Comparison of ENCODE assay signal across 10 mouse cellular contexts in the genomic region with DNA sequence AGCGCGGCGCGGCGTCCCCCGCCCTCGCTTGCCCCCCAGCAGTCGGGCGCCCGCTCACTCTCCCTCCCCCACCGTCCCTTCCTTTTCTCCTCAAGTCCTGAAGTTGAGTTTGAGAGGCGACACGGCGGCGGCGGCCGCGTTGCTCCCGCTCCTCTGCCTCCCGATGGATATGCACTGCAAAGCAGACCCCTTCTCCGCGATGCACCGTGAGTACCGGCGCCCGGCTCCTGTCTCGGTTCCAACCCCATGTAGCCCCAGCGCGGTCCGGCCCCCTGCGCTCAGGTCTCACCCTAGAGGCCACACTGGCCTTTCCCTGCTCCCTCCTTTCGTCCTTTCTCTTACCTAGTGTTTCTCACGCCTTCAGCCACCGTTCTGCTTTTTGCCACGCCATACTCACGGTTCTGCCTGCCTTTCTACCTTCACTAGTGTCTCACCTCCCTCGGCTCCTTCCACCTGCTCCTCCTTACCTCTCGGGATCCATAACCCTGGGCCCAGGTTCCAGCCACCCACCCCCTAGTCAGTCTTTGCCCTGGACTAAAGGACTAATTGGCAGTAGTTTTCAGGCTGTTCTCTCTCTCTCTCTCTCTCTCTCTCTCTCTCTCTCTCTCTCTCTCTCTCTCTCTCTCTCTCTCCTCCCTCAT. TPM values are rescaled to one million over a fixed set of nuclear protein-coding genes. Genes with fewer than 3 reads are reported as not detected.
DNase-seq lines count a peak whose midpoint lies in the region; ATAC-seq lines count a peak whose summit lies in the region.
"Had no signal": no experiment of that assay in that cellular context is flagged by ENCODE, and none has a peak within 500 bp of the region (broad histone marks: within the 10 kb centered on the region; RNA-seq: fewer than 3 reads in every experiment).

No protein-coding gene starts in this region.

- ATAC-seq in forebrain, embryonic 14.5 days = no peak
- no peak for ATAC-seq in neural tube, embryonic 13.5 days (ENCODE audit: low read depth)
- ATAC-seq in granulocyte monocyte progenitor cell, adult 5-6 weeks (replicated peaks; ENCODE audit: poor library complexity, severe bottlenecking) = no peak

- peak overlapping the region; percentile 47 for H3K4me2 ChIP-seq in forebrain, embryonic 14.5 days (ENCODE audit: low read length)
- H3K4me2 ChIP-seq in neural tube, embryonic 13.5 days = peak overlapping the region; percentile 57

- H3K4me3 ChIP-seq in forebrain, embryonic 14.5 days (ENCODE audit: low read depth, low read length) = peak overlapping the region; percentile 25
- peak overlapping the region; percentile 50 for H3K4me3 ChIP-seq in limb, embryonic 10.5 days
- peak overlapping the region; percentile 56 for H3K4me3 ChIP-seq in neural tube, embryonic 13.5 days

- no peak overlapping the region for H3K27ac ChIP-seq in forebrain, embryonic 14.5 days (ENCODE audit: low read depth, low read length)
- peak overlapping the region; percentile 63; the same call in 1 of the 2 replicates for H3K27ac ChIP-seq in limb, embryonic 10.5 days
- H3K27ac ChIP-seq in neural tube, embryonic 13.5 days (replicated peaks) = peak overlapping the region; percentile 95

- H3K36me3 ChIP-seq in forebrain, embryonic 14.5 days (ENCODE audit: control insufficient read depth, insufficient read depth, low read length) = no peaks in the 10 kb centered on the region
- no peaks in the 10 kb centered on the region for H3K36me3 ChIP-seq in limb, embryonic 10.5 days
- H3K36me3 ChIP-seq in neural tube, embryonic 13.5 days = no peaks in the 10 kb centered on the region

- under 1% methylated on average over 37 of the region's 38 CpGs for WGBS in forebrain, embryonic 14.5 days
- under 1% methylated on average over 38 of the region's 38 CpGs for WGBS in limb, embryonic 10.5 days
- under 1% methylated on average over 38 of the region's 38 CpGs for WGBS in neural tube, embryonic 13.5 days

- DNase-seq in kidney, adult 11 months = peak; percentile 52
- no peak for DNase-seq in kidney, postnatal 10 days
- DNase-seq in forebrain, embryonic 14.5 days (ENCODE audit: low spot score) = peak; percentile 32
- DNase-seq in limb, embryonic 10.5 days (ENCODE audit: low spot score) = peak; percentile 75
- DNase-seq in cerebellum, adult 9-11 months = no peak
- no peak for DNase-seq in adrenal gland, postnatal 10 days

- H3K4me1 ChIP-seq in forebrain, embryonic 14.5 days (ENCODE audit: control insufficient read depth, insufficient read depth, low read length) = peaks cover 4% of the 10 kb centered on the region; the same call in 1 of the 2 replicates
- H3K4me1 ChIP-seq in limb, embryonic 10.5 days = peaks cover 56% of the 10 kb centered on the region
- peaks cover 54% of the 10 kb centered on the region for H3K4me1 ChIP-seq in neural tube, embryonic 13.5 days (replicated peaks)

- H3K9me3 ChIP-seq in forebrain, embryonic 14.5 days (replicated peaks; ENCODE audit: control insufficient read depth, low read length) = no peaks in the 10 kb centered on the region
- no peaks in the 10 kb centered on the region for H3K9me3 ChIP-seq in limb, embryonic 10.5 days (replicated peaks)
- H3K9me3 ChIP-seq in neural tube, embryonic 13.5 days = no peaks in the 10 kb centered on the region

- H3K9ac ChIP-seq in forebrain, embryonic 14.5 days (ENCODE audit: low read length) = no peak overlapping the region
- peak overlapping the region; percentile 82 for H3K9ac ChIP-seq in neural tube, embryonic 13.5 days

- peaks cover 88% of the 10 kb centered on the region for H3K27me3 ChIP-seq in forebrain, embryonic 14.5 days (replicated peaks; ENCODE audit: control insufficient read depth, insufficient read depth, low read length)
- H3K27me3 ChIP-seq in limb, embryonic 10.5 days (ENCODE audit: low read depth, poor library complexity, severe bottlenecking) = peaks cover 100% of the 10 kb centered on the region
- peaks cover 94% of the 10 kb centered on the region for H3K27me3 ChIP-seq in neural tube, embryonic 13.5 days

RNA-seq across cellular contexts. Expression of a gene that starts 1.5 kb away (rescaled TPM):
- polyA plus RNA-seq in forebrain, embryonic 14.5 days (2014; fragmentation: Nextera tagmentation; extraction: Ambion mirVana) = 0.09 TPM in 1 of 2 replicates, not detected in the other
- 0.05 and 0.20 TPM in 2 replicates for polyA plus RNA-seq in limb, embryonic 10.5 days (2016; fragmentation: Nextera tagmentation; extraction: Ambion mirVana)
- polyA plus RNA-seq in neural tube, embryonic 13.5 days (2015; fragmentation: Nextera tagmentation; extraction: Ambion mirVana) = 25.2 and 28.2 TPM in 2 replicates
- total RNA-seq in granulocyte monocyte progenitor cell, adult 5-6 weeks (2014; fragmentation: Nextera tagmentation) = not detected in 2 replicates
- not detected in 2 replicates for total RNA-seq in granulocyte monocyte progenitor cell, adult 5-6 weeks (2017)
- not detected for total RNA-seq in adrenal gland, postnatal 10 days (2021)
- total RNA-seq: common myeloid progenitor, adult 5-6 weeks; MEL had no signal

Comparison
In these comparisons a context has a peak if more than half of its experiments do, and no peak if none do; other contexts are left out.
1. DNase-seq: peak in kidney, adult 11 months (single experiment), forebrain, embryonic 14.5 days (single experiment) and limb, embryonic 10.5 days (single experiment); none in kidney, postnatal 10 days (single experiment), cerebellum, adult 9-11 months (single experiment) and adrenal gland, postnatal 10 days (single experiment).
2. RNA of a gene that starts 1.5 kb away (polyA plus RNA-seq): 25.2 to 28.2 TPM in neural tube, embryonic 13.5 days; 0.05 to 0.20 TPM in limb, embryonic 10.5 days and 0.09 TPM in forebrain, embryonic 14.5 days; every median in the first group is over 10 times any median in the second.
3. Peak in every context shown above with its lines, with median percentiles within 50 percentile points of each other: H3K4me3 ChIP-seq.